Mouse (Mus musculus) erythroid progenitor cell, adult 5-6 weeks (primary cell): ENCODE data around the gene Apaf1. TPM values are rescaled to one million over a fixed set of nuclear protein-coding genes. Genes with fewer than 3 reads are reported as not detected.

Experiments used
- ATAC-seq: replicated peaks from 2 replicates; pipeline ENCODE4 v1.8.0; 2016; ENCODE audit warnings: moderate number of reproducible peaks, mild to moderate bottlenecking, moderate TSS enrichment, inconsistent platforms; ENCODE audit not compliant: poor library complexity, low FRiP score, severe bottlenecking
- total RNA-seq, 2 experiments: library from RNA; stranded (forward) in 1 of 2; stranded (reverse) in 1 of 2; fragments of 150-400 nt in 1 of 2; fragments of 186-747, 209-891 nt in 1 of 2; gene quantifications; 2 replicates each; pipeline versions ENCODE4 v1.2.3 to v1.2.4; 2015 to 2017; ENCODE audit warnings: low replicate concordance in 2 of 2

Apaf1 gene
- total RNA-seq (2015; ENCODE audit: low replicate concordance) (27.7 and 47.6 TPM in 2 replicates), total RNA-seq (2017; ENCODE audit: low replicate concordance) (34.4 and 36.8 TPM in 2 replicates)

DNA sequence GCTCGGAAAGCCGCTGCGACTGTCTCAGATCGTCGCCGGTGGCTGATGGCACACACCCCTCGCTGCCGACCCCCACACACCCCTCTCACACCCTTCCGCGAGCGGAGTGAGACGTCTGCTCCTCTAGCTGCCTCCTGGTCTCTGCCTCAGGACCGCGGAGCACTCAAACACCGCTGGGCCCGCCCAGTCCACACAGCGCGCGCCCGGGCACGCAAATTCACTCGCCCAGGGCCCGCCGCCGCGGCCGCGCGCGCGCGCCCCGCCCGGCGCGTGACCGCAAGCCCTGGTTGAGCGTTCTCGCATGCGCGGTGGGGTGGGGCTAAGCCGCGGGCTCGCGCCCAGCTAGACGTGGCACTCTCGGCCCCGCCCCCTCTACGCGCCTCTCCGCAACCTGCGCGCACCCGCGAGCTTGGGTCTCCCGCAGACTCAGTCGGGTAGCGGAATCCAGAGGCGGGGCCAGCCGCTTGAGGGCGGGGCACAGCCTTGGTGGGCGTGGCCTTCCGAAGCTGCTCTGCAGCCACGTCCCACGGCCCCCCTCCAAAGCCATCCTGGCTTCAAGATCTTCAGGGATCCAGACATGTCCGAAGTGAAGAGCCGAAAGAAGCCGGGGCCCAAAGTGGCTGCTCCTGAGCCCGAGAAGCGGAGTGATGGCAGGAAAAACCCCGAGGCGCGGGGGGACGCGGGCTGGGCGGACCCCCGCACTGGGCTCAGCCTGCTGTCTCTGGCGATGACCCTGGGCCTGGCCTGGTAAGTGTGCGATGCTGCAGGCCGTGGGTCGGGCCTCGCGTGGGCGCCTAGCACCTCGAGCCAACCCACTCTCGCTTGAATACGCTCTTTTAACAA, at the start of gene Apaf1, which contains the start of gene Ikbip:
TSS of gene Apaf1 (minus strand) at position 221 of the 843 bp plus-strand sequence.
TSS of gene Ikbip (plus strand) at position 391 of the 843 bp plus-strand sequence.
- peak; percentile 95 for ATAC-seq

DNA sequence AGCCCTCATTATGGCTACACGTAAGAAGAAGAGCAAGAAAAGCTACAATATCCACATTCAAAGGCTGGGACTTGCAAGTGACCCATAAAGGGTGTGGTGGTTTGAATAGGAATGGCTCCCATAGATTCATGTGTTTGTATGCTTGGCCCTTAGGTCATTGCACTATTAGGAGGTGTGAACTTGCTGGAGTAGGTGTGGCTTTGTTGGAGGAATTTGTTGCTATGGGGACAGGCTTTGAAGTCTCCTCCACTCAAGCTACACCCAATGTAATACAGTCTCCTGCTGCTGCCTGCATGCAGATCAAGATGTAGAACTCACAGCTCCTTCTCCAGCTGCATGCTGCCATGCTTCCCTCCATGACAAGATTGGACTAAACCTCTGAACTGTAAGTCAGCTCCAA, 49.0 kb upstream of the Apaf1 start:
- no peak for ATAC-seq

- no peak for ATAC-seq
Observed at GRCm38 (mm10) chr10:91130792-91131191, 48.2 kb upstream of the Apaf1 start.

DNA sequence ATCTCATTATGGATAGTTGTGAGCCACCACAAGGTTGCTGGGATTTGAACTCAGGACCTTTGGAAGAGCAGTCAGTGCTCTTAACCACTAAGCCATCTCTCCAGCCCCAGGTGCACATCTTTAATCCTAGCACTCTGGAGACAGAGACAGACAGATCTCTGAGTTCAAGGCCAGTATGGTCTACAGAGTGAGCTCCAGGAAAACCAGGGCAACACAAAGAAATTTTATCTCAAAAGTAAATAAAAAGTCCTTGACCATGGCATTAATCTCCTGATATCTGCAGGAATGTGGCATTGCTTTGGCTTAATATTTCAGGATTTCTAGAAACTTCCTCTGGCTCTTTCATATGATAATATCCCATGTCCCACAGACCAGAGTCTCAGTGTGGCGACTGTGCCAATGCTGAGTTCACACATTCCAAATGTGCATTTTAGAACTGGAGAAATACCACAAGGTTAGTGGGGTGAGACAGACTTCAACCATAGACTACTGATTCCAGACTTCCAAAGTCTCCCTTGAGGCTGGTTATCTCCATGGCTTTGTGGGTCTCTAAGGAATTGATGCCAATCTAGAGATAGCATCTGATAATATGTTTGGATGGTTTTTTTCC, 46.1 kb upstream of the Apaf1 start:
- ATAC-seq, result no peak

DNA sequence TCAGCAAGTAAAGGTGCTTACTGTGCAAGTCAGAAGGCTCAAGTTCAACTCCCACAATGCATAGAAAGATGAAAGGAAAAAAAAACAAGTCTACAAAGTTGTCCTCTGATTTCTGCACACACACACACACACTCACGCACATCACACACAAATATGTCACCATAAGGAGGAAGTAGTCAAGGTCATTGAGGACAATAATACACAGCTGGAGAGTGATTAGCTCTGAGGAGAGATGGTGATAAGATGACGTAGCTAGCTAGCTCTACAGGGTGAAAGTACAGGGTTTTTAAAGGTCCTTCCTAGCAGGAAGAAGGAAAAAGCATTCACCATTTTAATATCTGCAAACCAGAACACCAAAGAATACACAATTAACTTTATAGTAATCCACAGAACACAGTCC, 44.8 kb upstream of the Apaf1 start:
- ATAC-seq, result no peak

DNA sequence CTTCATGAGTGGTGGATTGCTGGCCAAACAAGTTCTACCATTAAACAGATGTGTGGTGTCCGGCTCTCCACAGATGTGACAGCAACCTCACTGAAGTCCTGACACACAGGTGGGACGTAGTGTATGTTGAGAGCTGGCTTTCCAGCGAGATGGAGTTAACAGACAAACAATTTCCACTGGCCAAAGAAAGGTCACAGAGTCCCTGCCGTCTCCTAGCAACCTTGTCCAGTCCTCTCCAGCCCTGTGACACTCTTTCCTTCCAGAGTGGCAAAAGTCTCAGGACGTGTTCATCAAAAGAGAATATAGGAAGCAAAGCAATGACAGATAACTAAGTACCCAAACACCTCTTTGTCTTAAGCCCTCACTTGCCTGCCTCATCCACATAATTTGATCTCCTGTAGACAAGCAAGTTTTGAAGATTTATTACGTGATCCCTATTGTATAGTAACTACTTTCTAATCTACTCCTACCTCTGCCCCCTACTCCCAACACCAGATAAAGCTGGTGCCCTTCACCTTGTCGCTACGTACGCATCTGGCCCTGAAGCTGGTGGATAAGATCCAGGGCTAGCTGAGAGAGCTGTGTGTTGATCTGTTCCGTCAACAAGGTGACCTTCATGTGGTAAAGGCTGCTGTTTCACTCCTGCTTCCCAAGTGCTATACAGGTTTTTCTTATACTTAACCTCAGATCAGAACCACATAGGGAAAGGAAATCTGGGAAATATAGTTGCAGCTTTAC, 44.2 kb upstream of the Apaf1 start:
- ATAC-seq, result no peak

- ATAC-seq, result peak; percentile 98
Observed at GRCm38 (mm10) chr10:91123828-91124822, 41.6 kb upstream of the Apaf1 start, which contains the start of gene Slc25a3. Slc25a3 (minus strand) TSS chr10:91124059.

DNA sequence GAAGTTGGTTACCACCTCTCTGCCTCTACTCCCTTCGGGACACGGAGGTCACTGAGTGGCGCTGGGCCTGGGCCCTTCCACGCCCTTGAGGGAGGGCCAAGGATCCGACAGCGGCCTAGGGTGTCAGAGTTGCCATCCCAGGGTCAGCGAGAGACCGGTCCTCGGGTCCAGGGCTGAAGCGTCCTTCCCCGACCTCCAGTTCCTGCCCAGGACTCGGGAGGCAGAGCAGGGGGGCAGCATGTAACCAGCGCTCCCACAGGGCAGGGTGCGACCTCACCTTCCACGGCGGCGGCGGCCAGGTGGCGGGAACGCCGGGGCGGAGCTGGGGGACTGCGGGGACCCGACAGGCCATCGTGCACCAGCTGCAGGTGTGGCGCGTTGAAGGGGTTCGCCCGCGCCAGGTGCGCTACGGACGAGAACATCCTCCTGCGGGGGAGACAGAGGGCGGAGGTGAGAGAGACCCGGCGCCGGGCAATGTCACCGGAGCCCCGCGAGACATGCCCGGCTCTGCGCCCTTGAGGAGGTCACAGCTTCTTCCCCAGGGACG, 40.8 kb upstream of the Apaf1 start:
- peak; percentile 67 for ATAC-seq

DNA sequence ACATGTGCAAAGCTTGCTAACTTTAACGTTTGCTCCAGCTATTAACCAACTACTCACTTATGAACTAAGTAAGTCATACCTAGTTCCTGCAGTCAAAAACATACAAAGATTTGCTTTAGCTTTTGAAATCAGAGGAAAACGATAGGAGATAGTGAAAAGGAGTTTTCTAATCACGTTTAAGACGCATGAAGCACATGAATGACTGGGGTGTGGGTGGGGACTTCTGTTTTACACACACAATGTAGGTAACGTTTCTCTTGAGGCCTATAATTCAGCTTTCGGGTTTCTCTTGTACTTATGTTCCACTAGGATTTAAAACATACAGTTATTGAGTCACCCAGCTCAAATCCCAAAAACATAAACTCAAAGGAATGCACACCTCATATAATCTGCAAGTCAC, 40.1 kb upstream of the Apaf1 start:
- ATAC-seq, result no peak

- ATAC-seq, result no peak
Observed at GRCm38 (mm10) chr10:91116958-91117357, 34.4 kb upstream of the Apaf1 start.

GRCm38 (mm10) chr10:91109841-91110240, 27.3 kb upstream of the Apaf1 start:
- ATAC-seq, result no peak

- ATAC-seq, result no peak
Observed at GRCm38 (mm10) chr10:91105981-91106380, 23.4 kb upstream of the Apaf1 start.

DNA sequence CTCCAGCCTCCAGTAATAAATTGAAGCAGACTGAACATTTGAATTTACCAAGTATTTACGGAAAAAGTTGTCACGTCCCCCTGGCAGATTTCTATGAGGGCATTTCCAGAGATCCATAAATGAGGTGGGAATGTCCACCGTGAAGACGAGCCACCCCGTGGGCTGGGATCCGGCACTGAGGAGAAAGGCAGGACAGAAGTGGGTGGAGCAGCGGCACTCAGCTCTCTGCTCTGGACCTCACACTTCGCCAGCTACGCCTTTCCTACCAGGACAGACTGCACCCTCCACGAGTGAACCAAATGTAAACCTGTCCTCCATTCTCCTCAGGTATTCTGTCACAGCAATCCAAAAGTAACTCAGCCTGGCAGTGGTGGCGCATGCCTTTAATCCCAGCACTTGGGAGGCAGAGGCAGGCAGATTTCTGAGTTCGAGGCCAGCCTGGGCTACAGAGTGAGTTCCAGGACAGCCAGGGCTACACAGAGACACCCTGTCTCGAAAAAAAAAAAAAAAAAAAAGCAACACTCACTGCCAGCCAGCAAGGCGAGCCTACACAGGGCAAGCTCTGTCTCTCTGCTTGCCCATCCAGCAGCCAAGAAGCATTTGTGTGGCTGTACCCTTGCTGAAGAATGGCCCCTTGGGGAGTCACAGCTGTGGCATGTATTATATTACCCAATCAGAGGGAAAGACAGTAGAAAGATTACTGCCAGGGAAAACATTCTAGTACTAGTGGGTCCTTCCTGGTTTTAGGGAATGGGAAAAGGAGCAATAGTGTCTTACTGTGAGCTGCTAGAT, 20.4 kb upstream of the Apaf1 start:
- ATAC-seq, result no peak

DNA sequence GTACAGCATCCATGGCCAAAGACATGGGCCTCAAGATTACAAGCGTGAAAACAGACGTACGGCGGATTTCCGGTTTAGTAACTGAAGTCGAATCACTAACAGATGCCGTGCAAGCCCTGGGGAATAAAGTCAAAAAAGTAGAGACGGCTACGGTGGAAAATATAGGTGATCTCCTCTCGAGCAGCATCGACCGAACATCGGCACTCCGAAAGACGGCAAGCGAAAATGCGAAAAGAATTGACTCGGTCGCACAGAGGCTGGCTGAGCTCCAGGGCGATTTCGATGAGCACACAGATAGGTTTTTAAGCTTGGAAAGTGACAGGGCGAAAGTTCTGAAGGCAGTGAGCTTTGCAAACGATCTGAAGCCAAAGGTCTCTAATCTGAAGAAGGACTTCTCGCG, 19.4 kb upstream of the Apaf1 start:
- ATAC-seq, result no peak

GRCm38 (mm10) chr10:91100101-91100500, 17.5 kb upstream of the Apaf1 start:
- ATAC-seq, result no peak

- ATAC-seq, result no peak
Observed at GRCm38 (mm10) chr10:91098056-91098455, 15.5 kb upstream of the Apaf1 start.

DNA sequence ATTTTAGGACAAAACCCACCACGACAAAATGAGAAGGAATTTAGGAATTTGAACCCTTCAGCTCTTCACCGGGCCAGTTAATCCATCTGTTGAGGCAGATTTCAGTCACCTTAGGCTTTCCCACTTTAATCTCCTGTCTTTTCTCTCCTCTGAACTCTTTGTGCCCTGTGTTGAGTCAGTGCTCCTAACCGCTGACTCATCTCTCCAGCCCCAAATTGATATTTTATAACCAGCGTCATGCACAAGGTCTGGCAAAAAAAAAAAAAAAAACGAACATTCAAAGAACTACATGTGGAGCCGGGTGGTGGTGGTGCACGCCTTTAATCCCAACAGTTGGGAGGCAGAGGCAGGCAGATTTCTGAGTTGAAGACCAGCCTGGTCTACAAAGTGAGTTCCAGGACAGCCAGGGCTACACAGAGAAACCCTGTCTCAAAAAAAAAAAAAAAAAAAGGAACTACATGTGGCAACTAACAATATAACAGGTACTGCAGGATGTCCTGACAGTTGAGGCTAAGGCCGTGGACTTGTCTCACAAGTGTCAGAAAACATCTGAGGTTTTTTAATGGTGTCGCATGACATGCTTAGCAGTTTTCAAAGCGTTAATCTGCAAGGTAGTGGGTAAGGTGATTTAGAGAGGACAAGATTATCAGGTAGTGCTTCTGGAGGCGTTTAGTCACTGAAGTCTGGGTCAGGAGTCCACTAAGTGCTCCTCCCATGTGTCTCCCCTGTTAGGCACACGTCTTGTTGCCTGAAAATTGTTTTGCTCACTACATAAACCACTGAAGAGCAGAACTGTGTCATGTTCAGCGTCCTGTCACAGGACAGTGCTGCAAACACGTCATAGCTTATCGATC, 11.9 kb upstream of the Apaf1 start:
- ATAC-seq, result no peak
